Mouse (Mus musculus): ENCODE measurements around the gene Vav1.

GRCm38 (mm10) chr17:57258191-57258590, 20.7 kb upstream of the Vav1 start:
- no peak for TF ChIP-seq CTCF (IDR thresholded peaks at IDR 0.05; ENCODE audit: borderline replicate concordance, insufficient read depth, low read length)
- no peak for TF ChIP-seq POLR2A (IDR thresholded peaks at IDR 0.05; ENCODE audit: low read depth, low read length)

All from embryonic fibroblast, embryonic 13.5 days (primary cell).